Mouse (Mus musculus): Measurements from ENCODE around the gene Igdcc4.

GRCm38 (mm10) chr9:65083075-65083765 lies 18.1 kb upstream of the Igdcc4 start:
- no peak for TF ChIP-seq CTCF (IDR thresholded peaks at IDR 0.05; ENCODE audit: insufficient read depth, low read depth, low read length)
- TF ChIP-seq POLR2A (IDR thresholded peaks at IDR 0.05; ENCODE audit: insufficient read depth, low read depth, low read length): no peak
